Mouse (Mus musculus) limb, embryonic 14.5 days (tissue): ENCODE measurements around the gene C2cd3. TPM values are rescaled to one million over a fixed set of nuclear protein-coding genes. Genes with fewer than 3 reads are reported as not detected.

Experiments used
- ATAC-seq: fragments of 200-750 bp; cut with Nextera tagmentation; 2 replicates; pipeline ENCODE4 v1.8.0; 2017; ENCODE audit warnings: low read depth, moderate number of reproducible peaks, moderate TSS enrichment; ENCODE audit not compliant: low FRiP score
- DNase-seq: peaks from one replicate; pipeline ENCODE4 v3.0.0-alpha.2; 2015; ENCODE audit warnings: low spot score
- H3K27ac ChIP-seq: fragments of 300-500 bp; sonication (generic); replicated peaks from 2 replicates; pipeline ENCODE4 v1.5.1; 2014; ENCODE audit warnings: low read depth, mild to moderate bottlenecking, low read length, moderate library complexity, mixed read lengths
- H3K27me3 ChIP-seq: fragments of 300-500 bp; sonication (generic); 2 replicates; pipeline ENCODE4 v1.6.1; 2014; ENCODE audit warnings: low read length, mixed read lengths; ENCODE audit not compliant: control insufficient read depth, insufficient read depth
- H3K36me3 ChIP-seq: fragments of 300-500 bp; sonication (generic); 2 replicates; pipeline ENCODE4 v1.6.1; 2014; ENCODE audit warnings: mild to moderate bottlenecking, low read length, moderate library complexity, mixed read lengths; ENCODE audit not compliant: control insufficient read depth, insufficient read depth
- H3K4me1 ChIP-seq: fragments of 300-500 bp; sonication (generic); 2 replicates; pipeline ENCODE4 v1.6.1; 2014; ENCODE audit warnings: antibody characterized with exemption, low read length, mixed read lengths; ENCODE audit not compliant: control insufficient read depth, insufficient read depth
- H3K4me2 ChIP-seq: fragments of 300-500 bp; sonication (generic); replicated peaks from 2 replicates; pipeline ENCODE4 v1.6.1; 2014; ENCODE audit warnings: low read depth, mild to moderate bottlenecking, low read length, moderate library complexity; ENCODE audit not compliant: severe bottlenecking
- H3K4me3 ChIP-seq: fragments of 300-500 bp; sonication (generic); replicated peaks from 2 replicates; pipeline ENCODE4 v1.5.1; 2014; ENCODE audit warnings: low read length
- H3K9ac ChIP-seq: fragments of 300-500 bp; sonication (generic); 2 replicates; pipeline ENCODE4 v1.6.1; 2014; ENCODE audit warnings: mild to moderate bottlenecking, low read depth, low read length, moderate library complexity; ENCODE audit not compliant: severe bottlenecking
- H3K9me3 ChIP-seq: fragments of 300-500 bp; sonication (generic); 2 replicates; pipeline ENCODE4 v1.6.1; 2016; ENCODE audit warnings: low read length; ENCODE audit not compliant: control insufficient read depth
- POLR2A ChIP-seq: fragments of 200-500 bp; IDR thresholded peaks from 2 replicates; pipeline ENCODE4 v1.8.0; 2012; ENCODE audit warnings: inconsistent platforms, mild to moderate bottlenecking, moderate library complexity, borderline replicate concordance; ENCODE audit not compliant: insufficient read depth, insufficient read length; ENCODE audit errors: extremely low read depth
- WGBS: fragments of 180-500 bp; shearing (Covaris S2); extraction: QIAGEN DNeasy Blood & Tissue Kit; methylation state at CpG from one replicate; pipeline ENCODE4 v1.1.7; 2014; 5-methylcytosine and 5-hydroxymethylcytosine counted together
- polyA plus RNA-seq, 2 experiments: library from polyadenylated mRNA; depleted of rRNA in 1 of 2; stranded (reverse) in 1 of 2; unstranded in 1 of 2; fragments of >200 nt; fragmentation: Nextera tagmentation in 1 of 2; extraction: Ambion mirVana in 1 of 2; gene quantifications; 2 replicates each; pipeline versions ENCODE4 v1.2.1 to v1.2.3; 2012 to 2014

C2cd3 gene
- polyA plus RNA-seq, 2 experiments, result 23.5 to 29.3 TPM

- ATAC-seq, result no peak
- H3K9ac ChIP-seq, result peak overlapping the region; percentile 25; the same call in 1 of the 2 replicates
Observed at GRCm38 (mm10) chr7:100495042-100495441, 123.0 kb downstream of the C2cd3 start.

GRCm38 (mm10) chr7:100495581-100496251, 123.7 kb downstream of the C2cd3 start:
- DNase-seq (peak; percentile 58), ATAC-seq (peak; percentile 67)
- H3K4me3 ChIP-seq, result peak overlapping the region; percentile 44
- H3K36me3 ChIP-seq, result peaks cover 17% of the 10 kb centered on the region
- TF ChIP-seq POLR2A, result no peak
- H3K9me3 ChIP-seq, result no peaks in the 10 kb centered on the region
- H3K4me2 ChIP-seq, result peak overlapping the region; percentile 95
- H3K27ac ChIP-seq, result peak overlapping the region; percentile 76
- no peaks in the 10 kb centered on the region for H3K27me3 ChIP-seq
- H3K4me1 ChIP-seq, result peaks cover 27% of the 10 kb centered on the region
- WGBS, result 19% methylated on average over 11 of the region's 11 CpGs
- peak overlapping the region; percentile 25; the same call in 1 of the 2 replicates for H3K9ac ChIP-seq

More at GRCm38 (mm10) chr7:100495042-100495441, 123.0 kb downstream of the C2cd3 start:
- no peaks in the 10 kb centered on the region for H3K27me3 ChIP-seq
- peak overlapping the region; percentile 95 for H3K4me2 ChIP-seq
- H3K9me3 ChIP-seq, result no peaks in the 10 kb centered on the region
- no peak for TF ChIP-seq POLR2A
- H3K4me3 ChIP-seq, result peak overlapping the region; percentile 44
- WGBS, result 14% methylated on average over 8 of the region's 8 CpGs
- peaks cover 27% of the 10 kb centered on the region for H3K4me1 ChIP-seq
- H3K27ac ChIP-seq, result peak overlapping the region; percentile 76
- H3K36me3 ChIP-seq, result peaks cover 17% of the 10 kb centered on the region
- peak; percentile 26 for DNase-seq

GRCm38 (mm10) chr7:100496371-100496770, 124.3 kb downstream of the C2cd3 start:
- H3K27ac ChIP-seq, result 0 out of 2 replicates have a peak overlapping the region, but pooled peaks have one; percentile 34
- TF ChIP-seq POLR2A, result no peak
- 0 out of 2 replicates have a peak overlapping the region, but pooled peaks have one; percentile 22 for H3K9ac ChIP-seq
- H3K4me2 ChIP-seq, result peak overlapping the region; percentile 95; the same call in 1 of the 2 replicates
- peaks cover 27% of the 10 kb centered on the region for H3K4me1 ChIP-seq
- WGBS, result 73% methylated on average over 6 of the region's 6 CpGs
- H3K9me3 ChIP-seq, result no peaks in the 10 kb centered on the region
- no peak for ATAC-seq
- H3K4me3 ChIP-seq, result peak overlapping the region; percentile 44; the same call in 1 of the 2 replicates
- no peak for DNase-seq
- no peaks in the 10 kb centered on the region for H3K27me3 ChIP-seq
- peaks cover 17% of the 10 kb centered on the region for H3K36me3 ChIP-seq

- 96% methylated on average over 9 of the region's 9 CpGs for WGBS
- no peak overlapping the region for H3K4me2 ChIP-seq
- H3K4me3 ChIP-seq, result no peak overlapping the region
- ATAC-seq (no peak), DNase-seq (no peak)
- peaks cover 27% of the 10 kb centered on the region for H3K4me1 ChIP-seq
- H3K36me3 ChIP-seq, result peaks cover 17% of the 10 kb centered on the region
- no peak for TF ChIP-seq POLR2A
- H3K27ac ChIP-seq, result no peak overlapping the region
- no peaks in the 10 kb centered on the region for H3K9me3 ChIP-seq
- no peak overlapping the region for H3K9ac ChIP-seq
- H3K27me3 ChIP-seq, result no peaks in the 10 kb centered on the region
Observed at GRCm38 (mm10) chr7:100496791-100497190, 124.8 kb downstream of the C2cd3 start.

GRCm38 (mm10) chr7:100497402-100497801, 125.4 kb downstream of the C2cd3 start:
- no peaks in the 10 kb centered on the region for H3K9me3 ChIP-seq
- 72% methylated on average over 4 of the region's 4 CpGs for WGBS
- no peak for TF ChIP-seq POLR2A

More at GRCm38 (mm10) chr7:100497402-100497801, 125.4 kb downstream of the C2cd3 start:
- Histone ChIP-seq H3K36me3 (peaks cover 17% of the 10 kb centered on the region), H3K4me3 (no peak overlapping the region), H3K4me2 (no peak overlapping the region), H3K4me1 (peaks cover 24% of the 10 kb centered on the region), H3K27me3 (no peaks in the 10 kb centered on the region), H3K27ac (no peak overlapping the region), H3K9ac (no peak overlapping the region)
- ATAC-seq, result no peak
- DNase-seq, result no peak
